Mouse (Mus musculus) ES-E14 (cell line): ENCODE measurements around the gene Dync1li1.

ENCODE experiments used
- CHD2 ChIP-seq: IDR thresholded peaks from 2 replicates; pipeline ENCODE4 v1.6.1; 2014; ENCODE audit warnings: mild to moderate bottlenecking, low read depth, low read length, inconsistent platforms
- HCFC1 ChIP-seq: IDR thresholded peaks from 2 replicates; pipeline ENCODE4 v1.6.1; 2012; ENCODE audit warnings: low read length, inconsistent platforms, borderline replicate concordance; ENCODE audit not compliant: insufficient read depth
- ZNF384 ChIP-seq: IDR thresholded peaks from 2 replicates; pipeline ENCODE4 v1.6.1; 2012; ENCODE audit warnings: low read depth, low read length, inconsistent platforms

- TF ChIP-seq CHD2 (no peak), ZNF384 (no peak), HCFC1 (no peak)
Observed at GRCm38 (mm10) chr9:114655356-114655755, 33.2 kb upstream of the Dync1li1 start.
